Mouse (Mus musculus): ENCODE measurements around the gene Vash1.

GRCm38 (mm10) chr12:86724300-86724699, 45.8 kb downstream of the Vash1 start:
- TF ChIP-seq CTCF (IDR thresholded peaks at IDR 0.05; ENCODE audit: borderline replicate concordance, extremely low read depth, insufficient read depth, insufficient read length) (no peak), POLR2A (IDR thresholded peaks at IDR 0.05; ENCODE audit: borderline replicate concordance, extremely low read depth, insufficient read depth, insufficient read length, poor library complexity, severe bottlenecking) (no peak)
